ENCODE assay signal across 21 mouse cellular contexts in the genomic region with DNA sequence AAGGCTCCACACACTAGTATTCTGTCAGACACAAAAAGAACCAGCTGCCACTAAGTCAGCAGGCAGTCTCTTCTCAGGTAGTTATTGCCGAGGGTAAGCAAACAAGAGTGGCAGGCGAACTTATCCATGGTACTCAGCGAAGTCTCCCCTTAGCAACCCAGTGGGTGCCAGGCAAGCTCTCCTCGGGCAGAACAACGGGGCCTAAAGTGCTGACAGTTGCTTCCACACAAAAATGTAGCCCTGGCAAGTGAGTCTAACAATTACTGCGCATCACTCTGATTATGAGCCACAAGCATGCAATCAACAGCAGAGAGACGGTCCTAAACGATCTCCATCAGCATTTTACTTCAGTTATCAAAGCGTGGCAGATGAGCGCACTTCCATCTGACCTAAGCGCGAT.
A peak's percentile ranks its signal among the peaks of the same experiment; 100 is the strongest.
DNase-seq lines count a peak whose midpoint lies in the region; ATAC-seq and TF ChIP-seq lines count a peak whose summit lies in the region.
"Had no signal": no experiment of that assay in that cellular context is flagged by ENCODE, and none has a peak within 500 bp of the region (broad histone marks: within the 10 kb centered on the region; RNA-seq: fewer than 3 reads in every experiment).

No protein-coding gene starts in this region.

- no peaks in the 10 kb centered on the region for H3K36me3 ChIP-seq in forebrain, embryonic 14.5 days (ENCODE audit: control insufficient read depth, insufficient read depth, low read length)
- H3K36me3 ChIP-seq in forebrain, embryonic 15.5 days, result no peaks in the 10 kb centered on the region
- H3K36me3 ChIP-seq in forebrain, postnatal 0 days (ENCODE audit: insufficient read depth), result no peaks in the 10 kb centered on the region
- H3K36me3 ChIP-seq in forebrain, embryonic 11.5 days (ENCODE audit: control insufficient read depth, insufficient read depth, low read length), result no peaks in the 10 kb centered on the region
- H3K36me3 ChIP-seq: embryonic facial prominence, embryonic 10.5 days; embryonic facial prominence, embryonic 12.5 days had no signal

- H3K4me1 ChIP-seq in forebrain, embryonic 14.5 days (ENCODE audit: control insufficient read depth, insufficient read depth, low read length), result no peaks in the 10 kb centered on the region
- H3K4me1 ChIP-seq in forebrain, embryonic 15.5 days, result peaks cover 10% of the 10 kb centered on the region; the same call in 1 of the 2 replicates
- H3K4me1 ChIP-seq in forebrain, postnatal 0 days (ENCODE audit: insufficient read depth), result no peaks in the 10 kb centered on the region; the same call in 1 of the 2 replicates
- H3K4me1 ChIP-seq in forebrain, embryonic 11.5 days (replicated peaks; ENCODE audit: control insufficient read depth, insufficient read depth, low read length), result no peaks in the 10 kb centered on the region

- ATAC-seq in forebrain, embryonic 14.5 days, result no peak
- ATAC-seq in forebrain, embryonic 15.5 days (replicated peaks), result no peak
- ATAC-seq in forebrain, postnatal 0 days, result peak; percentile 54
- ATAC-seq in forebrain, embryonic 11.5 days (replicated peaks; ENCODE audit: low FRiP score), result no peak
- ATAC-seq: CD4-positive, CD25-positive, alpha-beta regulatory T cell, adult 4 months; forebrain, embryonic 13.5 days had no signal

- H3K9me3 ChIP-seq in forebrain, embryonic 14.5 days (replicated peaks; ENCODE audit: control insufficient read depth, low read length), result no peaks in the 10 kb centered on the region
- no peaks in the 10 kb centered on the region for H3K9me3 ChIP-seq in forebrain, embryonic 15.5 days
- H3K9me3 ChIP-seq in forebrain, postnatal 0 days (ENCODE audit: low read length), result no peaks in the 10 kb centered on the region
- no peaks in the 10 kb centered on the region for H3K9me3 ChIP-seq in forebrain, embryonic 11.5 days (ENCODE audit: control insufficient read depth, low read length)
- H3K9me3 ChIP-seq: embryonic facial prominence, embryonic 10.5 days; embryonic facial prominence, embryonic 12.5 days; forebrain, embryonic 13.5 days; G1E had no signal

- DNase-seq in forebrain, embryonic 14.5 days (ENCODE audit: low spot score), result peak; percentile 13
- peak; percentile 41 for DNase-seq in forebrain, postnatal 0 days
- no peak for DNase-seq in forebrain, embryonic 11.5 days (ENCODE audit: low spot score)
- peak; percentile 32 for DNase-seq in Muller cell, postnatal 12 days (ENCODE audit: inconsistent ontology term)
- DNase-seq in right cerebral cortex, postnatal 14 days, result no peak
- DNase-seq: adrenal gland, adult 2 months; adrenal gland, postnatal 10 days; adrenal gland, postnatal 25 days; B cell, adult 2 months; cerebellum, adult 11-12 months; cerebellum, adult 2 months; cerebellum, adult 9-10 months; cerebellum, postnatal 10 days; cerebellum, postnatal 25 days had no signal

- 71% methylated on average over 12 of the region's 12 CpGs for WGBS in forebrain, embryonic 14.5 days
- WGBS in forebrain, embryonic 15.5 days, result 65% methylated on average over 12 of the region's 12 CpGs
- WGBS in forebrain, postnatal 0 days, result 58% methylated on average over 12 of the region's 12 CpGs
- 89% methylated on average over 12 of the region's 12 CpGs for WGBS in forebrain, embryonic 11.5 days

- no peak overlapping the region for H3K4me3 ChIP-seq in forebrain, embryonic 14.5 days (ENCODE audit: low read depth, low read length)
- no peak overlapping the region for H3K4me3 ChIP-seq in forebrain, embryonic 15.5 days
- H3K4me3 ChIP-seq in forebrain, postnatal 0 days (ENCODE audit: low read depth, low read length), result no peak overlapping the region
- no peak overlapping the region for H3K4me3 ChIP-seq in forebrain, embryonic 11.5 days (ENCODE audit: low read depth, low read length)
- H3K4me3 ChIP-seq: embryonic facial prominence, embryonic 10.5 days; embryonic facial prominence, embryonic 12.5 days; forebrain, embryonic 13.5 days had no signal

- H3K27me3 ChIP-seq in forebrain, embryonic 14.5 days (replicated peaks; ENCODE audit: control insufficient read depth, insufficient read depth, low read length), result no peaks in the 10 kb centered on the region
- no peaks in the 10 kb centered on the region for H3K27me3 ChIP-seq in forebrain, embryonic 15.5 days
- no peaks in the 10 kb centered on the region for H3K27me3 ChIP-seq in forebrain, postnatal 0 days (ENCODE audit: insufficient read depth, low read length)
- no peaks in the 10 kb centered on the region for H3K27me3 ChIP-seq in forebrain, embryonic 11.5 days (ENCODE audit: control insufficient read depth, insufficient read depth, low read length)
- H3K27me3 ChIP-seq: CH12.LX; embryonic facial prominence, embryonic 12.5 days; forebrain, embryonic 13.5 days had no signal

- no peak overlapping the region for H3K27ac ChIP-seq in forebrain, embryonic 14.5 days (ENCODE audit: low read depth, low read length)
- no peak overlapping the region for H3K27ac ChIP-seq in forebrain, embryonic 15.5 days (replicated peaks)
- no peak overlapping the region for H3K27ac ChIP-seq in forebrain, postnatal 0 days (ENCODE audit: low read depth, low read length)
- no peak overlapping the region for H3K27ac ChIP-seq in forebrain, embryonic 11.5 days (ENCODE audit: low read depth, low read length)
- H3K27ac ChIP-seq: embryonic facial prominence, embryonic 10.5 days; embryonic facial prominence, embryonic 12.5 days; forebrain, embryonic 13.5 days had no signal

- H3K4me2 ChIP-seq in forebrain, embryonic 14.5 days (ENCODE audit: low read length), result no peak overlapping the region
- H3K4me2 ChIP-seq in forebrain, embryonic 15.5 days (replicated peaks), result no peak overlapping the region
- no peak overlapping the region for H3K4me2 ChIP-seq in forebrain, postnatal 0 days (ENCODE audit: low read depth)
- no peak overlapping the region for H3K4me2 ChIP-seq in forebrain, embryonic 11.5 days (ENCODE audit: low read depth, low read length, severe bottlenecking)
- H3K4me2 ChIP-seq: embryonic facial prominence, embryonic 12.5 days; forebrain, embryonic 13.5 days had no signal

- H3K9ac ChIP-seq in forebrain, embryonic 14.5 days (ENCODE audit: low read length), result no peak overlapping the region
- no peak overlapping the region for H3K9ac ChIP-seq in forebrain, embryonic 15.5 days (replicated peaks)
- no peak overlapping the region for H3K9ac ChIP-seq in forebrain, postnatal 0 days
- H3K9ac ChIP-seq in forebrain, embryonic 11.5 days (ENCODE audit: low read length), result no peak overlapping the region
- H3K9ac ChIP-seq: embryonic facial prominence, embryonic 12.5 days; forebrain, embryonic 13.5 days had no signal

- no peak for TF ChIP-seq CTCF in forebrain, postnatal 0 days (IDR thresholded peaks at IDR 0.05; ENCODE audit: low read depth)

Comparison
In these comparisons a context has a peak if more than half of its experiments do, and no peak if none do; other contexts are left out.
1. DNase-seq: peak in forebrain, embryonic 14.5 days (single experiment), forebrain, postnatal 0 days (single experiment) and Muller cell, postnatal 12 days (single experiment); none in forebrain, embryonic 11.5 days (single experiment) and right cerebral cortex, postnatal 14 days (single experiment).